Mouse (Mus musculus) intestine, embryonic 15.5 days (tissue): ENCODE data around the gene Gm16181. TPM values are rescaled to one million over a fixed set of nuclear protein-coding genes. Genes with fewer than 3 reads are reported as not detected.

ENCODE experiments used
- ATAC-seq: fragments of 200-750 bp; cut with Nextera tagmentation; 2 replicates; pipeline ENCODE4 v1.8.0; 2017; ENCODE audit warnings: moderate TSS enrichment, moderate library complexity
- H3K27ac ChIP-seq: fragments of 300-500 bp; sonication (generic); 2 replicates; pipeline ENCODE4 v1.5.1; 2015; ENCODE audit warnings: mild to moderate bottlenecking, inconsistent platforms
- H3K27me3 ChIP-seq: fragments of 300-500 bp; sonication (generic); replicated peaks from 2 replicates; pipeline ENCODE4 v1.6.1; 2015; ENCODE audit warnings: inconsistent platforms
- H3K36me3 ChIP-seq: fragments of 300-500 bp; sonication (generic); 2 replicates; pipeline ENCODE4 v1.6.1; 2015; ENCODE audit warnings: inconsistent platforms
- H3K4me1 ChIP-seq: fragments of 300-500 bp; sonication (generic); replicated peaks from 2 replicates; pipeline ENCODE4 v1.6.1; 2015; ENCODE audit warnings: inconsistent platforms
- H3K4me2 ChIP-seq: fragments of 300-500 bp; sonication (generic); replicated peaks from 2 replicates; pipeline ENCODE4 v1.6.1; 2015; ENCODE audit warnings: mild to moderate bottlenecking, inconsistent platforms
- H3K4me3 ChIP-seq: fragments of 300-500 bp; sonication (generic); replicated peaks from 2 replicates; pipeline ENCODE4 v1.5.1; 2015; ENCODE audit warnings: inconsistent platforms
- H3K9ac ChIP-seq: fragments of 300-500 bp; sonication (generic); 2 replicates; pipeline ENCODE4 v1.6.1; 2015; ENCODE audit warnings: inconsistent platforms
- H3K9me3 ChIP-seq: fragments of 300-500 bp; sonication (generic); 2 replicates; pipeline ENCODE4 v1.6.1; 2016; ENCODE audit warnings: inconsistent platforms
- WGBS: fragments of 180-500 bp; shearing (Covaris S2); methylation state at CpG from one replicate; pipeline ENCODE4 v1.1.7; 2015; 5-methylcytosine and 5-hydroxymethylcytosine counted together
- polyA plus RNA-seq: library from polyadenylated mRNA; unstranded; fragments of >200 nt; fragmentation: Nextera tagmentation; extraction: Ambion mirVana; gene quantifications from 2 replicates; pipeline ENCODE4 v1.2.1, GENCODE M21; 2015

The Gm16181 gene
- polyA plus RNA-seq, 1 experiment from 2014 or later, result 0.59 TPM

- ATAC-seq, result no peak
- Histone ChIP-seq H3K4me1 (peaks cover 32% of the 10 kb centered on the region), H3K27me3 (no peaks in the 10 kb centered on the region), H3K4me2 (peak overlapping the region; percentile 88; the same call in 1 of the 2 replicates), H3K4me3 (no peak overlapping the region), H3K9me3 (no peaks in the 10 kb centered on the region), H3K36me3 (peaks cover 69% of the 10 kb centered on the region), H3K27ac (no peak overlapping the region), H3K9ac (no peak overlapping the region)
- 79% methylated on average over 15 of the region's 15 CpGs for WGBS
Observed at GRCm38 (mm10) chr17:35245731-35246623, 25.3 kb downstream of the Gm16181 start.

- no peak overlapping the region for H3K9ac ChIP-seq
- peaks cover 78% of the 10 kb centered on the region for H3K36me3 ChIP-seq
- no peak overlapping the region for H3K4me2 ChIP-seq
- H3K4me1 ChIP-seq, result peaks cover 32% of the 10 kb centered on the region
- no peaks in the 10 kb centered on the region for H3K27me3 ChIP-seq
- ATAC-seq, result no peak
- no peak overlapping the region for H3K4me3 ChIP-seq
- H3K27ac ChIP-seq, result no peak overlapping the region
- H3K9me3 ChIP-seq, result no peaks in the 10 kb centered on the region
- 76% methylated on average over 7 of the region's 7 CpGs for WGBS
Observed at GRCm38 (mm10) chr17:35247144-35247543, 26.5 kb downstream of the Gm16181 start.

GRCm38 (mm10) chr17:35248986-35249385 lies 28.4 kb downstream of the Gm16181 start:
- Histone ChIP-seq H3K36me3 (peaks cover 89% of the 10 kb centered on the region), H3K4me1 (peaks cover 26% of the 10 kb centered on the region), H3K4me2 (no peak overlapping the region), H3K9ac (no peak overlapping the region), H3K4me3 (no peak overlapping the region), H3K9me3 (no peaks in the 10 kb centered on the region), H3K27me3 (no peaks in the 10 kb centered on the region), H3K27ac (no peak overlapping the region)
- no peak for ATAC-seq
- 85% methylated on average over 14 of the region's 14 CpGs for WGBS

- Histone ChIP-seq H3K27ac (no peak overlapping the region), H3K4me2 (no peak overlapping the region), H3K36me3 (peaks cover 88% of the 10 kb centered on the region), H3K9ac (no peak overlapping the region), H3K9me3 (no peaks in the 10 kb centered on the region), H3K27me3 (no peaks in the 10 kb centered on the region), H3K4me3 (no peak overlapping the region), H3K4me1 (peaks cover 20% of the 10 kb centered on the region)
- no peak for ATAC-seq
- 88% methylated on average over 19 of the region's 19 CpGs for WGBS
Observed at GRCm38 (mm10) chr17:35249451-35250197, 29.0 kb downstream of the Gm16181 start.

GRCm38 (mm10) chr17:35250348-35251120 lies 29.9 kb downstream of the Gm16181 start:
- H3K4me2 ChIP-seq, result no peak overlapping the region
- H3K4me3 ChIP-seq, result no peak overlapping the region
- no peak for ATAC-seq
- H3K9ac ChIP-seq, result no peak overlapping the region
- WGBS, result 84% methylated on average over 3 of the region's 3 CpGs
- H3K27me3 ChIP-seq, result no peaks in the 10 kb centered on the region
- peaks cover 11% of the 10 kb centered on the region; the same call in 1 of the 2 replicates for H3K4me1 ChIP-seq
- H3K27ac ChIP-seq, result no peak overlapping the region
- no peaks in the 10 kb centered on the region for H3K9me3 ChIP-seq
- peaks cover 80% of the 10 kb centered on the region for H3K36me3 ChIP-seq

GRCm38 (mm10) chr17:35251162-35251719 lies 30.6 kb downstream of the Gm16181 start:
- Histone ChIP-seq H3K4me3 (no peak overlapping the region), H3K9me3 (no peaks in the 10 kb centered on the region), H3K27ac (no peak overlapping the region), H3K27me3 (no peaks in the 10 kb centered on the region), H3K4me1 (0 out of 2 replicates have a peak, but pooled peaks cover 5% of the 10 kb centered on the region), H3K9ac (no peak overlapping the region), H3K36me3 (peaks cover 75% of the 10 kb centered on the region), H3K4me2 (no peak overlapping the region)
- WGBS, result 77% methylated on average over 15 of the region's 15 CpGs
- no peak for ATAC-seq

- Histone ChIP-seq H3K4me2 (no peak overlapping the region), H3K9me3 (no peaks in the 10 kb centered on the region), H3K9ac (no peak overlapping the region), H3K4me3 (no peak overlapping the region), H3K36me3 (peaks cover 68% of the 10 kb centered on the region), H3K27ac (no peak overlapping the region), H3K27me3 (no peaks in the 10 kb centered on the region), H3K4me1 (0 out of 2 replicates have a peak, but pooled peaks cover 5% of the 10 kb centered on the region)
- ATAC-seq, result no peak
- WGBS, result 76% methylated on average over 5 of the region's 5 CpGs
Observed at GRCm38 (mm10) chr17:35251981-35252380, 31.3 kb downstream of the Gm16181 start.

- no peak for ATAC-seq
Observed at GRCm38 (mm10) chr17:35252619-35253292, 32.1 kb downstream of the Gm16181 start.

GRCm38 (mm10) chr17:35253293-35254093 lies 32.9 kb downstream of the Gm16181 start:
- 85% methylated on average over 30 of the region's 32 CpGs for WGBS
- Histone ChIP-seq H3K27me3 (no peaks in the 10 kb centered on the region), H3K9me3 (no peaks in the 10 kb centered on the region), H3K4me3 (no peak overlapping the region), H3K4me1 (0 out of 2 replicates have a peak, but pooled peaks cover 3% of the 10 kb centered on the region), H3K4me2 (no peak overlapping the region), H3K27ac (no peak overlapping the region), H3K9ac (no peak overlapping the region), H3K36me3 (peaks cover 56% of the 10 kb centered on the region)
- ATAC-seq, result no peak

More at GRCm38 (mm10) chr17:35252619-35253292, 32.1 kb downstream of the Gm16181 start:
- whole genome bisulfite sequencing, result 76% methylated on average over 18 of the region's 18 CpGs
- 0 out of 2 replicates have a peak, but pooled peaks cover 3% of the 10 kb centered on the region for H3K4me1 ChIP-seq
- no peak overlapping the region for H3K4me3 ChIP-seq
- peaks cover 60% of the 10 kb centered on the region for H3K36me3 ChIP-seq
- no peak overlapping the region for H3K9ac ChIP-seq
- H3K27ac ChIP-seq, result no peak overlapping the region
- no peaks in the 10 kb centered on the region for H3K9me3 ChIP-seq
- no peak overlapping the region for H3K4me2 ChIP-seq
- no peaks in the 10 kb centered on the region for H3K27me3 ChIP-seq

- no peaks in the 10 kb centered on the region for H3K9me3 ChIP-seq
- no peak overlapping the region for H3K9ac ChIP-seq
- no peak overlapping the region for H3K4me2 ChIP-seq
- peak; percentile 32; the same call in 1 of the 2 replicates for ATAC-seq
- peaks cover 46% of the 10 kb centered on the region for H3K36me3 ChIP-seq
- WGBS, result 57% methylated on average over 11 of the region's 11 CpGs
- no peak overlapping the region for H3K4me3 ChIP-seq
- 0 out of 2 replicates have a peak, but pooled peaks cover under 1% of the 10 kb centered on the region for H3K4me1 ChIP-seq
- H3K27me3 ChIP-seq, result no peaks in the 10 kb centered on the region
- no peak overlapping the region for H3K27ac ChIP-seq
Observed at GRCm38 (mm10) chr17:35254241-35255098, 33.8 kb downstream of the Gm16181 start.
